Mouse (Mus musculus): ENCODE results near the gene C4b.
"Not testable (repeated sequence)": the region's sequence is repeated elsewhere in the genome, so short reads cannot be mapped to it uniquely, and the experiment has no call there.

C4b gene

GRCm38 (mm10) chr17:34743719-34744118 is at the start of gene C4b:
Gene C4b, minus strand, starts transcription at chr17:34743882.
- no peak for DNase-seq (ENCODE audit: low spot score)

- no peak for DNase-seq (ENCODE audit: low spot score)
Measured at GRCm38 (mm10) chr17:34777680-34778325, 34.1 kb upstream of the C4b start.

GRCm38 (mm10) chr17:34761471-34761870 is 17.8 kb upstream of the C4b start:
- DNase-seq (ENCODE audit: low spot score), result no peak

- no peak for DNase-seq (ENCODE audit: low spot score)
Measured at GRCm38 (mm10) chr17:34746531-34746930, 2.8 kb upstream of the C4b start.

- DNase-seq (ENCODE audit: low spot score), result not testable (repeated sequence)
Measured at GRCm38 (mm10) chr17:34745166-34745565, 1.5 kb upstream of the C4b start.

- not testable (repeated sequence) for DNase-seq (ENCODE audit: low spot score)
Measured at GRCm38 (mm10) chr17:34744611-34745010, 929 bp upstream of the C4b start.

- DNase-seq (ENCODE audit: low spot score), result no peak
Measured at GRCm38 (mm10) chr17:34744206-34744605, 524 bp upstream of the C4b start.

GRCm38 (mm10) chr17:34740280-34740679 is 3.4 kb downstream of the C4b start:
- no peak for DNase-seq (ENCODE audit: low spot score)

- not testable (repeated sequence) for DNase-seq (ENCODE audit: low spot score)
Measured at GRCm38 (mm10) chr17:34739708-34740107, 4.0 kb downstream of the C4b start.

GRCm38 (mm10) chr17:34737466-34737865 is 6.2 kb downstream of the C4b start:
- not testable (repeated sequence) for DNase-seq (ENCODE audit: low spot score)

- DNase-seq (ENCODE audit: low spot score), result not testable (repeated sequence)
Measured at GRCm38 (mm10) chr17:34729779-34730553, 13.7 kb downstream of the C4b start.

- DNase-seq (ENCODE audit: low spot score), result not testable (repeated sequence)
Measured at GRCm38 (mm10) chr17:34729155-34729554, 14.5 kb downstream of the C4b start.

GRCm38 (mm10) chr17:34727887-34728286 is 15.8 kb downstream of the C4b start:
- no peak for DNase-seq (ENCODE audit: low spot score)

- DNase-seq (ENCODE audit: low spot score), result no peak
Measured at GRCm38 (mm10) chr17:34723066-34723465, 20.6 kb downstream of the C4b start.

GRCm38 (mm10) chr17:34722238-34722637 is 21.4 kb downstream of the C4b start:
- DNase-seq (ENCODE audit: low spot score), result not testable (repeated sequence)

GRCm38 (mm10) chr17:34719886-34720285 is 23.8 kb downstream of the C4b start:
- DNase-seq (ENCODE audit: low spot score), result not testable (repeated sequence)

GRCm38 (mm10) chr17:34717401-34717800 is 26.3 kb downstream of the C4b start:
- no peak for DNase-seq (ENCODE audit: low spot score)

- DNase-seq (ENCODE audit: low spot score), result no peak
Measured at GRCm38 (mm10) chr17:34716247-34716646, 27.4 kb downstream of the C4b start.

- DNase-seq (ENCODE audit: low spot score), result not testable (repeated sequence)
Measured at GRCm38 (mm10) chr17:34715451-34715850, 28.2 kb downstream of the C4b start.

GRCm38 (mm10) chr17:34714908-34715445 is 28.7 kb downstream of the C4b start:
- DNase-seq (ENCODE audit: low spot score), result not testable (repeated sequence)

- not testable (repeated sequence) for DNase-seq (ENCODE audit: low spot score)
Measured at GRCm38 (mm10) chr17:34714181-34714907, 29.3 kb downstream of the C4b start.

- peak; percentile 60 for DNase-seq (ENCODE audit: low spot score)
Measured at GRCm38 (mm10) chr17:34712951-34713350, 30.7 kb downstream of the C4b start.
